Mouse (Mus musculus): ENCODE measurements around the gene Rusc1. TPM values are rescaled to one million over a fixed set of nuclear protein-coding genes. Genes with fewer than 3 reads are reported as not detected.

Gene Rusc1
- polyA plus RNA-seq, 1 experiment: 28.2 TPM

- H3K4me3 ChIP-seq (ENCODE audit: insufficient read depth, low read length): no peak overlapping the region
- H3K4me1 ChIP-seq (ENCODE audit: control insufficient read depth, insufficient read depth, low read length): peaks cover 4% of the 10 kb centered on the region
- H3K27ac ChIP-seq (ENCODE audit: insufficient read depth, low read depth, low read length): no peak overlapping the region
- TF ChIP-seq CTCF (IDR thresholded peaks at IDR 0.05; ENCODE audit: low read depth, low read length): no peak
- no peak for TF ChIP-seq POLR2A (IDR thresholded peaks at IDR 0.05; ENCODE audit: borderline replicate concordance, low read depth, low read length)
Measured at GRCm38 (mm10) chr3:89123313-89123712, 30.2 kb upstream of the Rusc1 start.

- Histone ChIP-seq H3K27ac (ENCODE audit: insufficient read depth, low read depth, low read length) (no peak overlapping the region), H3K4me1 (ENCODE audit: control insufficient read depth, insufficient read depth, low read length) (no peaks in the 10 kb centered on the region), H3K4me3 (ENCODE audit: insufficient read depth, low read length) (no peak overlapping the region)
- TF ChIP-seq POLR2A (IDR thresholded peaks at IDR 0.05; ENCODE audit: borderline replicate concordance, low read depth, low read length) (no peak), CTCF (IDR thresholded peaks at IDR 0.05; ENCODE audit: low read depth, low read length) (peak; percentile 22; the same call in 1 of the 2 replicates)
Measured at GRCm38 (mm10) chr3:89115522-89115921, 22.4 kb upstream of the Rusc1 start.

- no peak overlapping the region for H3K4me3 ChIP-seq (ENCODE audit: insufficient read depth, low read length)
- no peak overlapping the region for H3K27ac ChIP-seq (ENCODE audit: insufficient read depth, low read depth, low read length)
- TF ChIP-seq CTCF (IDR thresholded peaks at IDR 0.05; ENCODE audit: low read depth, low read length) (no peak), POLR2A (IDR thresholded peaks at IDR 0.05; ENCODE audit: borderline replicate concordance, low read depth, low read length) (no peak)
- H3K4me1 ChIP-seq (ENCODE audit: control insufficient read depth, insufficient read depth, low read length): no peaks in the 10 kb centered on the region
Measured at GRCm38 (mm10) chr3:89113058-89113457, 19.9 kb upstream of the Rusc1 start.

- TF ChIP-seq CTCF (IDR thresholded peaks at IDR 0.05; ENCODE audit: low read depth, low read length): no peak
- TF ChIP-seq POLR2A (IDR thresholded peaks at IDR 0.05; ENCODE audit: borderline replicate concordance, low read depth, low read length): no peak
- peaks cover 23% of the 10 kb centered on the region for H3K4me1 ChIP-seq (ENCODE audit: control insufficient read depth, insufficient read depth, low read length)
- H3K4me3 ChIP-seq (ENCODE audit: insufficient read depth, low read length): no peak overlapping the region
- no peak overlapping the region for H3K27ac ChIP-seq (ENCODE audit: insufficient read depth, low read depth, low read length)
Measured at GRCm38 (mm10) chr3:89108146-89108545, 15.0 kb upstream of the Rusc1 start.

- peaks cover 28% of the 10 kb centered on the region for H3K4me1 ChIP-seq (ENCODE audit: control insufficient read depth, insufficient read depth, low read length)
- H3K4me3 ChIP-seq (ENCODE audit: insufficient read depth, low read length): no peak overlapping the region
- TF ChIP-seq POLR2A (IDR thresholded peaks at IDR 0.05; ENCODE audit: borderline replicate concordance, low read depth, low read length) (no peak), CTCF (IDR thresholded peaks at IDR 0.05; ENCODE audit: low read depth, low read length) (no peak)
- no peak overlapping the region for H3K27ac ChIP-seq (ENCODE audit: insufficient read depth, low read depth, low read length)
Measured at GRCm38 (mm10) chr3:89107545-89107944, 14.4 kb upstream of the Rusc1 start.

- Histone ChIP-seq H3K4me1 (ENCODE audit: control insufficient read depth, insufficient read depth, low read length) (peaks cover 31% of the 10 kb centered on the region), H3K27ac (ENCODE audit: insufficient read depth, low read depth, low read length) (no peak overlapping the region; the same call in 1 of the 2 replicates), H3K4me3 (ENCODE audit: insufficient read depth, low read length) (no peak overlapping the region)
- no peak for TF ChIP-seq CTCF (IDR thresholded peaks at IDR 0.05; ENCODE audit: low read depth, low read length)
- TF ChIP-seq POLR2A (IDR thresholded peaks at IDR 0.05; ENCODE audit: borderline replicate concordance, low read depth, low read length): no peak
Measured at GRCm38 (mm10) chr3:89106881-89107280, 13.8 kb upstream of the Rusc1 start.

- no peak overlapping the region for H3K4me3 ChIP-seq (ENCODE audit: insufficient read depth, low read length)
- peak overlapping the region; percentile 76 for H3K27ac ChIP-seq (ENCODE audit: insufficient read depth, low read depth, low read length)
- H3K4me1 ChIP-seq (ENCODE audit: control insufficient read depth, insufficient read depth, low read length): peaks cover 36% of the 10 kb centered on the region
- TF ChIP-seq CTCF (IDR thresholded peaks at IDR 0.05; ENCODE audit: low read depth, low read length): no peak
- no peak for TF ChIP-seq POLR2A (IDR thresholded peaks at IDR 0.05; ENCODE audit: borderline replicate concordance, low read depth, low read length)
Measured at GRCm38 (mm10) chr3:89103291-89103595, 10.1 kb upstream of the Rusc1 start.

- H3K4me1 ChIP-seq (ENCODE audit: control insufficient read depth, insufficient read depth, low read length): peaks cover 39% of the 10 kb centered on the region
- peak overlapping the region; percentile 31; the same call in 1 of the 2 replicates for H3K4me3 ChIP-seq (ENCODE audit: insufficient read depth, low read length)
- TF ChIP-seq CTCF (IDR thresholded peaks at IDR 0.05; ENCODE audit: low read depth, low read length) (no peak), POLR2A (IDR thresholded peaks at IDR 0.05; ENCODE audit: borderline replicate concordance, low read depth, low read length) (no peak)
- peak overlapping the region; percentile 76 for H3K27ac ChIP-seq (ENCODE audit: insufficient read depth, low read depth, low read length)
Measured at GRCm38 (mm10) chr3:89102495-89103290, 9.6 kb upstream of the Rusc1 start.

- Histone ChIP-seq H3K27ac (ENCODE audit: insufficient read depth, low read depth, low read length) (peak within 1 kb of the TSS; percentile 76), H3K4me3 (ENCODE audit: insufficient read depth, low read length) (peak within 1 kb of the TSS; percentile 69), H3K4me1 (ENCODE audit: control insufficient read depth, insufficient read depth, low read length) (peaks cover 34% of the 10 kb centered on the region)
- TF ChIP-seq POLR2A (IDR thresholded peaks at IDR 0.05; ENCODE audit: borderline replicate concordance, low read depth, low read length) (no peak), CTCF (IDR thresholded peaks at IDR 0.05; ENCODE audit: low read depth, low read length) (no peak)
Measured at GRCm38 (mm10) chr3:89101812-89102494, 8.8 kb upstream of the Rusc1 start, which contains the start of gene Fdps. Gene Fdps, minus strand, starts transcription at chr3:89101959.

- no peak for TF ChIP-seq POLR2A (IDR thresholded peaks at IDR 0.05; ENCODE audit: borderline replicate concordance, low read depth, low read length)
- TF ChIP-seq CTCF (IDR thresholded peaks at IDR 0.05; ENCODE audit: low read depth, low read length): 0 out of 2 replicates have a peak, but pooled peaks have one; percentile 15
- Histone ChIP-seq H3K27ac (ENCODE audit: insufficient read depth, low read depth, low read length) (peak overlapping the region; percentile 57), H3K4me1 (ENCODE audit: control insufficient read depth, insufficient read depth, low read length) (peaks cover 30% of the 10 kb centered on the region), H3K4me3 (ENCODE audit: insufficient read depth, low read length) (peak overlapping the region; percentile 69)
Measured at GRCm38 (mm10) chr3:89101459-89101811, 8.3 kb upstream of the Rusc1 start.

Data from bone marrow macrophage, adult 2 months (primary cell).